Comparison of ENCODE assay signal across 8 mouse cellular contexts in genomic region chr11:119087301-119088082, GRCm38 (mm10). TPM values are rescaled to one million over a fixed set of nuclear protein-coding genes. Genes with fewer than 3 reads are reported as not detected.
DNase-seq lines count a peak whose midpoint lies in the region; ATAC-seq and TF ChIP-seq lines count a peak whose summit lies in the region.

No protein-coding gene starts in this region.

- H3K9ac ChIP-seq in kidney, embryonic 14.5 days (ENCODE audit: low read depth, low read length), result no peak overlapping the region
- peak overlapping the region; percentile 54 for H3K9ac ChIP-seq in lung, embryonic 16.5 days (ENCODE audit: low read length)
- no peak overlapping the region for H3K9ac ChIP-seq in stomach, embryonic 15.5 days

- TF ChIP-seq CTCF in cerebellum, adult 2 months (IDR thresholded peaks at IDR 0.05; ENCODE audit: borderline replicate concordance, insufficient read depth, low read depth, low read length), result no peak

- peaks cover 6% of the 10 kb centered on the region; the same call in 1 of the 2 replicates for H3K27me3 ChIP-seq in cerebellum, adult 2 months (ENCODE audit: control insufficient read depth, insufficient read depth, low read length)
- peaks cover 43% of the 10 kb centered on the region for H3K27me3 ChIP-seq in kidney, embryonic 14.5 days (ENCODE audit: control insufficient read depth, insufficient read depth, low read length)
- H3K27me3 ChIP-seq in lung, embryonic 16.5 days (ENCODE audit: control insufficient read depth, insufficient read depth, low read depth, low read length), result peaks cover 10% of the 10 kb centered on the region
- H3K27me3 ChIP-seq in stomach, embryonic 15.5 days (replicated peaks), result peaks cover 33% of the 10 kb centered on the region

- H3K4me3 ChIP-seq in cerebellum, adult 2 months (replicated peaks; ENCODE audit: insufficient read depth, low read depth, low read length), result no peak overlapping the region
- no peak overlapping the region; the same call in 1 of the 2 replicates for H3K4me3 ChIP-seq in kidney, embryonic 14.5 days (ENCODE audit: low read length)
- peak overlapping the region; percentile 30 for H3K4me3 ChIP-seq in lung, embryonic 16.5 days (ENCODE audit: low read length)
- peak overlapping the region; percentile 26 for H3K4me3 ChIP-seq in stomach, embryonic 15.5 days (replicated peaks)

- DNase-seq in left cerebral cortex, postnatal 36 days (ENCODE audit: low spot score in 2 of 2), result peak; percentile 10 to 13
- DNase-seq in left cerebral cortex, postnatal 25 days (ENCODE audit: low spot score in 2 of 2), result no peak
- peak; percentile 21 to 47 for DNase-seq in cerebellum, adult 2 months
- DNase-seq in heart, adult 9 months (ENCODE audit: low spot score in 2 of 2), result peak; percentile 52 to 71
- DNase-seq in layer of hippocampus, adult 9-11 months, result no peak

- no peaks in the 10 kb centered on the region for H3K9me3 ChIP-seq in kidney, embryonic 14.5 days (ENCODE audit: control insufficient read depth, low read length)
- H3K9me3 ChIP-seq in lung, embryonic 16.5 days (ENCODE audit: control insufficient read depth, low read length), result no peaks in the 10 kb centered on the region
- no peaks in the 10 kb centered on the region for H3K9me3 ChIP-seq in stomach, embryonic 15.5 days

- 28% methylated on average over 35 of the region's 35 CpGs for WGBS in cerebellum, adult 2 months
- WGBS in kidney, embryonic 14.5 days, result 2% methylated on average over 35 of the region's 35 CpGs
- WGBS in lung, embryonic 16.5 days, result 4% methylated on average over 35 of the region's 35 CpGs
- WGBS in stomach, embryonic 15.5 days, result 7% methylated on average over 35 of the region's 35 CpGs

- H3K36me3 ChIP-seq in kidney, embryonic 14.5 days (ENCODE audit: control insufficient read depth, insufficient read depth, low read length), result peaks cover under 1% of the 10 kb centered on the region; the same call in 1 of the 2 replicates
- H3K36me3 ChIP-seq in lung, embryonic 16.5 days (ENCODE audit: control insufficient read depth, insufficient read depth, low read length), result 0 out of 2 replicates have a peak, but pooled peaks cover under 1% of the 10 kb centered on the region
- H3K36me3 ChIP-seq in stomach, embryonic 15.5 days, result no peaks in the 10 kb centered on the region

- no peak for ATAC-seq in kidney, embryonic 14.5 days (ENCODE audit: low FRiP score, low TSS enrichment)
- no peak for ATAC-seq in lung, embryonic 16.5 days (ENCODE audit: low read depth)
- ATAC-seq in stomach, embryonic 15.5 days (ENCODE audit: insufficient read depth, low FRiP score, low read depth), result no peak

- intact Hi-C loops in left cerebral cortex, postnatal 36 days (cut with DNase I), result loop anchor here (5.0 kb wide), 1 partner anchor 100 kb away; no protein-coding TSS in a partner anchor
- intact Hi-C loops in left cerebral cortex, postnatal 25 days (cut with DNase I), result loop anchor here (2.0 kb wide), 1 partner anchor 103 kb away; no protein-coding TSS in a partner anchor

- H3K4me2 ChIP-seq in kidney, embryonic 14.5 days (replicated peaks; ENCODE audit: low read depth, low read length), result peak overlapping the region; percentile 8; the same call in 1 of the 2 replicates
- peak overlapping the region; percentile 51 for H3K4me2 ChIP-seq in lung, embryonic 16.5 days (ENCODE audit: low read depth, low read length)
- peak overlapping the region; percentile 37 for H3K4me2 ChIP-seq in stomach, embryonic 15.5 days

- peaks cover 19% of the 10 kb centered on the region; the same call in 1 of the 2 replicates for H3K4me1 ChIP-seq in cerebellum, adult 2 months (ENCODE audit: control insufficient read depth, insufficient read depth, low read length)
- peaks cover 50% of the 10 kb centered on the region for H3K4me1 ChIP-seq in kidney, embryonic 14.5 days (ENCODE audit: control insufficient read depth, insufficient read depth, low read length)
- peaks cover 67% of the 10 kb centered on the region for H3K4me1 ChIP-seq in lung, embryonic 16.5 days (replicated peaks; ENCODE audit: control insufficient read depth, insufficient read depth, low read length)
- peaks cover 68% of the 10 kb centered on the region for H3K4me1 ChIP-seq in stomach, embryonic 15.5 days

- no peak for TF ChIP-seq POLR2A in cerebellum, adult 2 months (IDR thresholded peaks at IDR 0.05; ENCODE audit: borderline replicate concordance, insufficient read depth, low read length)

- no peak overlapping the region for H3K27ac ChIP-seq in cerebellum, adult 2 months (ENCODE audit: insufficient read depth, low read length)
- no peak overlapping the region for H3K27ac ChIP-seq in kidney, embryonic 14.5 days (ENCODE audit: low read depth, low read length)
- H3K27ac ChIP-seq in lung, embryonic 16.5 days (ENCODE audit: low read length), result peak overlapping the region; percentile 55; the same call in 1 of the 2 replicates
- H3K27ac ChIP-seq in stomach, embryonic 15.5 days, result peak overlapping the region; percentile 32; the same call in 1 of the 2 replicates

RNA-seq across cellular contexts. Expression of gene Cbx4, which starts 1.5 kb away (rescaled TPM):
- total RNA-seq in left cerebral cortex, postnatal 36 days (2021), result 10 to 100 TPM; 60.9 to 68.6 TPM
- 10 to 100 TPM; 59.5 to 66.2 TPM for total RNA-seq in left cerebral cortex, postnatal 25 days (2021)
- 50.1 and 57.6 TPM in 2 replicates for polyA plus RNA-seq in cerebellum, adult 2 months (2012; rRNA removed)
- 4.9 and 8.3 TPM in 2 replicates for polyA plus RNA-seq in kidney, embryonic 14.5 days (2014; fragmentation: Nextera tagmentation; extraction: Ambion mirVana)
- polyA plus RNA-seq in lung, embryonic 16.5 days (2015; fragmentation: Nextera tagmentation; extraction: Ambion mirVana), result 13.3 and 14.0 TPM in 2 replicates
- polyA plus RNA-seq in stomach, embryonic 15.5 days (2015; fragmentation: Nextera tagmentation; extraction: Ambion mirVana), result 10.2 and 10.3 TPM in 2 replicates

RNA-seq across cellular contexts. Expression of gene Cbx8, which starts 46.7 kb away (rescaled TPM):
- total RNA-seq in left cerebral cortex, postnatal 36 days (2021), result 10 to 100 TPM; 12.3 to 16.0 TPM
- 10 to 100 TPM; 12.9 to 17.7 TPM for total RNA-seq in left cerebral cortex, postnatal 25 days (2021)
- polyA plus RNA-seq in cerebellum, adult 2 months (2012; rRNA removed), result 8.7 and 10.5 TPM in 2 replicates
- 7.8 and 10.9 TPM in 2 replicates for polyA plus RNA-seq in kidney, embryonic 14.5 days (2014; fragmentation: Nextera tagmentation; extraction: Ambion mirVana)
- polyA plus RNA-seq in lung, embryonic 16.5 days (2015; fragmentation: Nextera tagmentation; extraction: Ambion mirVana), result 7.7 and 7.9 TPM in 2 replicates
- 6.9 and 7.2 TPM in 2 replicates for polyA plus RNA-seq in stomach, embryonic 15.5 days (2015; fragmentation: Nextera tagmentation; extraction: Ambion mirVana)

Comparison
In these comparisons a context has a peak if more than half of its experiments do, and no peak if none do; other contexts are left out.
1. DNase-seq: peak in left cerebral cortex, postnatal 36 days (2 of 2), cerebellum, adult 2 months (2 of 2) and heart, adult 9 months (2 of 2); none in left cerebral cortex, postnatal 25 days (0 of 2) and layer of hippocampus, adult 9-11 months (single experiment).
2. H3K27ac ChIP-seq: peak in lung, embryonic 16.5 days (single experiment) and stomach, embryonic 15.5 days (single experiment); none in cerebellum, adult 2 months (single experiment) and kidney, embryonic 14.5 days (single experiment).
3. H3K4me3 ChIP-seq: peak in lung, embryonic 16.5 days (single experiment) and stomach, embryonic 15.5 days (single experiment); none in cerebellum, adult 2 months (single experiment) and kidney, embryonic 14.5 days (single experiment).
4. Peak in every context shown above with its lines, with median percentiles within 50 percentile points of each other: H3K4me2 ChIP-seq.